Mouse (Mus musculus): Measurements from ENCODE around the gene 1700122O11Rik.

DNA sequence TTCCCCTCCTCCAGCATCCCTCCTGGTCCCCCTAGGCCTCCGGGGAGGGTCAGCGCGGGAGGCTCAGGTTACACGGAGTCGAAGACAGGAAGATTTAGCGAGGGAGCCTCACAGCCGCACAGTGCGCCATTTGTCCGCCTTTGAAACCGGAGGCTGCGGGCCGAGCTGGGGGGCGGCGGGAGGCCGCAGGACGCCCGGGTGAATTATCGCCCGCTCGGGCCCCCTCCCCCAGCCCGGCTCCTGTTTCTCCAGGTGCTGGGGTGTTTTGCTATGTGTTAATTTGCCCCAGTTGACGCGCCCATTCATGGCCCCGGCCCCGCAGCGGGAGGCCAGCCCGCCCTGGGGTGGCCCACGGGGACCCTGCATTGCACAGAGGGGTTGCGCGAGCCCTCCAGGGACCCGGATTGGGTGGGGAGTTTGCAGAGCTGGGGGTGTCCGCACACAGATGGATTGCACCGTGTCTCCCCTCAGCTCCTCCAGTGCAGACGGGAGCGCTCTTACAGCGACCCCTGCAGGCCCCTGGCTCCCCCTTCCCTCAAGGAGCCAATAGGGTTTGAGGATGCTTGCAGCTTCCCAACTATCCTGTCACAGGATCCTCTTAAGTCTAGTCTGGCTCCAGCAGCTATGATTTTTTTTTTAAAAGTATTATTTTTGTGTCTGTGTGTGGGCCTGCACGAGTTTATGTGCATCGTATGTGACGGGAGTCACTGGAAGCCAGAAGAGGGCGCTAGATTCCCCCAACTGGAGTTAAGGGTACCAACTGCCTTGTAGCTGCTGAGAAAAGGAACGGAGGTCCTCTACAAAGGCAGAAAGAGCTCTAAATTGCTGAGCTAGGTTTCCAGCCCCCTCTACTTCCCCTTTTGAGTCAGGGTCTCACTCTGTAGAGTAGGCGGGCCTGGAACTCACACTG is 6.3 kb downstream of the 1700122O11Rik start:
- TF ChIP-seq CTCF (IDR thresholded peaks at IDR 0.05) (peak; percentile 57), EP300 (IDR thresholded peaks at IDR 0.05) (no peak)

Measured in lung, postnatal 0 days (tissue).